Mouse (Mus musculus): Measurements from ENCODE around the gene Hoxa9.

GRCm38 (mm10) chr6:52197271-52197670 lies 33.6 kb downstream of the Hoxa9 start:
- no peak for TF ChIP-seq CHD2 (IDR thresholded peaks at IDR 0.05; ENCODE audit: low read depth, low read length)
- no peak for TF ChIP-seq ZC3H11A (IDR thresholded peaks at IDR 0.05; ENCODE audit: borderline replicate concordance, low read depth, low read length)
